Mouse (Mus musculus): ENCODE measurements around the gene Caskin1.

DNA sequence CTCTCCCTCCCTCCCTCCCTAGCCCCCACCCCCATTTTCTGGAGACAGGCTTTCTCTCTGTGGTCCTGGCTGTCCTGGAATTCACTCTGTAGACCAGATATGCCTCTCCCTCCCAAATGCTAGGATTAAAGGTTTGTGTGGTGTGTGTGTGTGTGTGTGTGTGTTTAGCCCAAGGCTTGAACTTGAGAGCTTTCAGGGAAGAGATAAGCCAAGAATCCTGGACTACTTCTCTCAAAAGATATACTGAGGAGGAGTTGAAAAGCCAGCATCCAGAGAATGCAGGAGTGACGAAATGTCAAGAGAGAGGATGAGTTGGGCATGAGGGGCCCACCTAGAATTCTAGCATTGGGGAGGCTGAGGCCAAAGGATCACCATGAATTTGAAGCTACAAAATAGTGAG is 25.5 kb upstream of the Caskin1 start:
- TF ChIP-seq CTCF (IDR thresholded peaks at IDR 0.05; ENCODE audit: low read depth, low read length) (no peak), POLR2A (IDR thresholded peaks at IDR 0.05; ENCODE audit: insufficient read depth, low read length) (no peak), EP300 (IDR thresholded peaks at IDR 0.05; ENCODE audit: insufficient read depth, low read depth, low read length) (no peak)

Measured in ES-Bruce4 (cell line).